Mouse (Mus musculus) midbrain, embryonic 11.5 days (tissue): ENCODE data around the gene Fam107b. TPM values are rescaled to one million over a fixed set of nuclear protein-coding genes. Genes with fewer than 3 reads are reported as not detected.

ENCODE experiments used
- ATAC-seq: fragments of 200-750 bp; cut with Nextera tagmentation; 2 replicates; pipeline ENCODE4 v1.8.0; 2017; ENCODE audit warnings: moderate TSS enrichment, moderate library complexity; ENCODE audit not compliant: low FRiP score
- DNase-seq: peaks from one replicate; pipeline ENCODE4 v3.0.0; 2015; ENCODE audit warnings: low spot score; ENCODE audit errors: missing footprints
- H3K27ac ChIP-seq: fragments of 300-500 bp; sonication (generic); 2 replicates; pipeline ENCODE4 v1.5.1; 2014; ENCODE audit warnings: low read depth, low read length
- H3K27me3 ChIP-seq: fragments of 300-500 bp; sonication (generic); 2 replicates; pipeline ENCODE4 v1.6.1; 2014; ENCODE audit warnings: mild to moderate bottlenecking, low read length, moderate library complexity, mixed read lengths; ENCODE audit not compliant: control insufficient read depth, insufficient read depth
- H3K36me3 ChIP-seq: fragments of 300-500 bp; sonication (generic); 2 replicates; pipeline ENCODE4 v1.6.1; 2014; ENCODE audit warnings: mild to moderate bottlenecking, low read length, moderate library complexity, mixed read lengths; ENCODE audit not compliant: control insufficient read depth, insufficient read depth
- H3K4me1 ChIP-seq: fragments of 300-500 bp; sonication (generic); 2 replicates; pipeline ENCODE4 v1.6.1; 2014; ENCODE audit warnings: low read length; ENCODE audit not compliant: control insufficient read depth, insufficient read depth
- H3K4me2 ChIP-seq: fragments of 300-500 bp; sonication (generic); 2 replicates; pipeline ENCODE4 v1.6.1; 2014; ENCODE audit warnings: mild to moderate bottlenecking, moderate library complexity
- H3K4me3 ChIP-seq: fragments of 300-500 bp; sonication (generic); 2 replicates; pipeline ENCODE4 v1.5.1; 2014; ENCODE audit warnings: low read depth, low read length
- H3K9ac ChIP-seq: fragments of 300-500 bp; sonication (generic); 2 replicates; pipeline ENCODE4 v1.6.1; 2014; ENCODE audit warnings: low read length
- H3K9me3 ChIP-seq: fragments of 300-500 bp; sonication (generic); 2 replicates; pipeline ENCODE4 v1.6.1; 2016; ENCODE audit warnings: low read length; ENCODE audit not compliant: control insufficient read depth
- WGBS: fragments of 180-500 bp; shearing (Covaris S2); extraction: QIAGEN DNeasy Blood & Tissue Kit; methylation state at CpG from one replicate; pipeline ENCODE4 v1.1.7; 2014; 5-methylcytosine and 5-hydroxymethylcytosine counted together
- polyA plus RNA-seq: library from polyadenylated mRNA; unstranded; fragments of >200 nt; fragmentation: Nextera tagmentation; extraction: Ambion mirVana; gene quantifications from 2 replicates; pipeline ENCODE4 v1.2.1, GENCODE M21; 2014

Fam107b gene
- polyA plus RNA-seq, 1 experiment from 2014 or later = 60.4 TPM

- Histone ChIP-seq H3K4me3 (no peak overlapping the region), H3K4me1 (no peaks in the 10 kb centered on the region), H3K36me3 (no peaks in the 10 kb centered on the region), H3K27ac (no peak overlapping the region), H3K4me2 (no peak overlapping the region), H3K9ac (no peak overlapping the region), H3K27me3 (no peaks in the 10 kb centered on the region), H3K9me3 (no peaks in the 10 kb centered on the region)
- 91% methylated on average over 13 of the region's 13 CpGs for whole genome bisulfite sequencing
- no peak for DNase-seq
- ATAC-seq = no peak
Observed at GRCm38 (mm10) chr2:3745910-3746606, 175.8 kb downstream of the Fam107b start.

- no peak overlapping the region for H3K9ac ChIP-seq
- WGBS = 69% methylated on average over 12 of the region's 12 CpGs
- no peak overlapping the region for H3K4me3 ChIP-seq
- H3K9me3 ChIP-seq = no peaks in the 10 kb centered on the region
- H3K27me3 ChIP-seq = no peaks in the 10 kb centered on the region
- H3K4me1 ChIP-seq = no peaks in the 10 kb centered on the region
- no peak for ATAC-seq
- DNase-seq = no peak
- H3K4me2 ChIP-seq = no peak overlapping the region
- no peaks in the 10 kb centered on the region for H3K36me3 ChIP-seq
- no peak overlapping the region for H3K27ac ChIP-seq
Observed at GRCm38 (mm10) chr2:3748714-3749503, 178.6 kb downstream of the Fam107b start.

GRCm38 (mm10) chr2:3749504-3750024, 179.3 kb downstream of the Fam107b start:
- H3K27me3 ChIP-seq = no peaks in the 10 kb centered on the region
- no peaks in the 10 kb centered on the region for H3K9me3 ChIP-seq
- H3K27ac ChIP-seq = no peak overlapping the region
- 69% methylated on average over 6 of the region's 6 CpGs for WGBS
- H3K4me1 ChIP-seq = no peaks in the 10 kb centered on the region
- ATAC-seq (no peak), DNase-seq (no peak)
- no peaks in the 10 kb centered on the region for H3K36me3 ChIP-seq
- H3K4me3 ChIP-seq = no peak overlapping the region
- H3K4me2 ChIP-seq = no peak overlapping the region
- no peak overlapping the region for H3K9ac ChIP-seq

- WGBS = 91% methylated on average over 9 of the region's 9 CpGs
- DNase-seq = no peak
- Histone ChIP-seq H3K4me2 (no peak overlapping the region), H3K27ac (no peak overlapping the region), H3K4me3 (no peak overlapping the region), H3K36me3 (no peaks in the 10 kb centered on the region), H3K9ac (no peak overlapping the region), H3K4me1 (no peaks in the 10 kb centered on the region), H3K27me3 (no peaks in the 10 kb centered on the region), H3K9me3 (no peaks in the 10 kb centered on the region)
- ATAC-seq = no peak
Observed at GRCm38 (mm10) chr2:3750126-3750525, 179.8 kb downstream of the Fam107b start.

- H3K9me3 ChIP-seq = no peaks in the 10 kb centered on the region
- H3K4me3 ChIP-seq = no peak overlapping the region
- H3K27ac ChIP-seq = no peak overlapping the region
- no peak overlapping the region for H3K4me2 ChIP-seq
- H3K9ac ChIP-seq = no peak overlapping the region
- H3K36me3 ChIP-seq = no peaks in the 10 kb centered on the region
- 78% methylated on average over 7 of the region's 7 CpGs for WGBS
- no peaks in the 10 kb centered on the region for H3K27me3 ChIP-seq
- ATAC-seq = no peak
- no peaks in the 10 kb centered on the region for H3K4me1 ChIP-seq
- DNase-seq = no peak
Observed at GRCm38 (mm10) chr2:3752365-3752764, 182.1 kb downstream of the Fam107b start.

GRCm38 (mm10) chr2:3752893-3753292, 182.6 kb downstream of the Fam107b start:
- Histone ChIP-seq H3K4me2 (no peak overlapping the region), H3K9me3 (no peaks in the 10 kb centered on the region), H3K4me3 (no peak overlapping the region), H3K36me3 (no peaks in the 10 kb centered on the region), H3K4me1 (no peaks in the 10 kb centered on the region), H3K27ac (no peak overlapping the region), H3K27me3 (no peaks in the 10 kb centered on the region), H3K9ac (no peak overlapping the region)
- ATAC-seq = no peak
- 91% methylated on average over 5 of the region's 5 CpGs for WGBS
- DNase-seq = no peak

GRCm38 (mm10) chr2:3753749-3754148, 183.5 kb downstream of the Fam107b start:
- ATAC-seq (no peak), DNase-seq (no peak)
- H3K4me1 ChIP-seq = no peaks in the 10 kb centered on the region
- no peaks in the 10 kb centered on the region for H3K9me3 ChIP-seq
- no peak overlapping the region for H3K9ac ChIP-seq
- no peaks in the 10 kb centered on the region for H3K36me3 ChIP-seq
- WGBS = 81% methylated on average over 2 of the region's 2 CpGs
- H3K27ac ChIP-seq = no peak overlapping the region
- no peak overlapping the region for H3K4me2 ChIP-seq
- H3K4me3 ChIP-seq = no peak overlapping the region
- no peaks in the 10 kb centered on the region for H3K27me3 ChIP-seq

GRCm38 (mm10) chr2:3755936-3756335, 185.6 kb downstream of the Fam107b start:
- Histone ChIP-seq H3K4me3 (no peak overlapping the region), H3K9me3 (no peaks in the 10 kb centered on the region), H3K27ac (no peak overlapping the region), H3K4me1 (no peaks in the 10 kb centered on the region), H3K9ac (no peak overlapping the region), H3K27me3 (no peaks in the 10 kb centered on the region), H3K36me3 (no peaks in the 10 kb centered on the region), H3K4me2 (no peak overlapping the region)
- ATAC-seq (no peak), DNase-seq (no peak)
- WGBS = 90% methylated on average over 5 of the region's 5 CpGs

GRCm38 (mm10) chr2:3758406-3758805, 188.1 kb downstream of the Fam107b start:
- DNase-seq (no peak), ATAC-seq (no peak)
- no peak overlapping the region for H3K4me3 ChIP-seq
- H3K27ac ChIP-seq = no peak overlapping the region
- WGBS = 83% methylated on average over 6 of the region's 6 CpGs
- H3K4me2 ChIP-seq = no peak overlapping the region
- no peak overlapping the region for H3K9ac ChIP-seq
- no peaks in the 10 kb centered on the region for H3K36me3 ChIP-seq
- no peaks in the 10 kb centered on the region for H3K27me3 ChIP-seq
- no peaks in the 10 kb centered on the region for H3K9me3 ChIP-seq
- no peaks in the 10 kb centered on the region for H3K4me1 ChIP-seq
